Comparison of ENCODE assay signal across 17 mouse cellular contexts in genomic region chr13:73039731-73040130, GRCm38 (mm10).
"Had no signal": no experiment of that assay in that cellular context is flagged by ENCODE, and none has a peak within 500 bp of the region (broad histone marks: within the 10 kb centered on the region; RNA-seq: fewer than 3 reads in every experiment).

No protein-coding gene starts in this region.

- H3K4me3 ChIP-seq: lung, embryonic 15.5 days; megakaryocyte, embryonic 14.5 days; midbrain, embryonic 13.5 days; midbrain, embryonic 15.5 days; neural tube, embryonic 13.5 days; stomach, embryonic 15.5 days had no signal

- H3K9ac ChIP-seq: lung, embryonic 15.5 days; midbrain, embryonic 13.5 days; midbrain, embryonic 15.5 days; neural tube, embryonic 13.5 days; stomach, embryonic 15.5 days had no signal

- H3K4me2 ChIP-seq: lung, embryonic 15.5 days; midbrain, embryonic 11.5 days; midbrain, embryonic 13.5 days; midbrain, embryonic 15.5 days; neural tube, embryonic 13.5 days; stomach, embryonic 15.5 days had no signal

- H3K27me3 ChIP-seq: lung, embryonic 15.5 days; megakaryocyte, embryonic 14.5 days; stomach, embryonic 15.5 days had no signal

- H3K27ac ChIP-seq: lung, embryonic 15.5 days; macrophage; midbrain, embryonic 13.5 days; midbrain, embryonic 15.5 days; neural tube, embryonic 13.5 days; stomach, embryonic 15.5 days; stomach, postnatal 0 days had no signal

- H3K9me3 ChIP-seq: lung, embryonic 15.5 days; midbrain, embryonic 13.5 days; midbrain, embryonic 15.5 days; neural tube, embryonic 13.5 days; stomach, embryonic 15.5 days had no signal

- H3K4me1 ChIP-seq: lung, embryonic 15.5 days; megakaryocyte, embryonic 14.5 days; stomach, embryonic 15.5 days had no signal

- H3K36me3 ChIP-seq: lung, embryonic 15.5 days; midbrain, embryonic 13.5 days; midbrain, embryonic 15.5 days; neural tube, embryonic 13.5 days; stomach, embryonic 15.5 days had no signal

- DNase-seq: lung, adult 2 months; lung, postnatal 14 days; lung, postnatal 36 days; right cerebral cortex, postnatal 14 days; thymus, adult 2 months; thymus, postnatal 25 days; thymus, postnatal 4 days had no signal

- ATAC-seq: lung, postnatal 0 days; midbrain, embryonic 13.5 days; midbrain, embryonic 15.5 days had no signal
